Mouse (Mus musculus) kidney, adult 2 months (tissue): ENCODE results near the gene Cd27. TPM values are rescaled to one million over a fixed set of nuclear protein-coding genes. Genes with fewer than 3 reads are reported as not detected.
"Not testable (repeated sequence)": the region's sequence is repeated elsewhere in the genome, so short reads cannot be mapped to it uniquely, and the experiment has no call there.

Source experiments
- DNase-seq: peaks from one replicate; pipeline ENCODE4 v3.0.0; 2021
- H3K27ac ChIP-seq: fragments of 200-500 bp; 2 replicates; pipeline ENCODE4 v1.5.1; 2012; ENCODE audit warnings: low read depth, low read length, control low read depth, inconsistent platforms; ENCODE audit not compliant: insufficient read depth
- H3K27me3 ChIP-seq: fragments of 200-500 bp; replicated peaks from 2 replicates; pipeline ENCODE4 v1.6.1; 2012; ENCODE audit warnings: mild to moderate bottlenecking, moderate library complexity, low read length, inconsistent platforms; ENCODE audit not compliant: control insufficient read depth, insufficient read depth
- H3K36me3 ChIP-seq: fragments of 200-500 bp; 2 replicates; pipeline ENCODE4 v1.6.1; 2012; ENCODE audit warnings: mild to moderate bottlenecking, moderate library complexity, low read length, inconsistent platforms; ENCODE audit not compliant: control insufficient read depth, insufficient read depth
- H3K4me1 ChIP-seq: fragments of 200-500 bp; 2 replicates; pipeline ENCODE4 v1.6.1; 2011; ENCODE audit warnings: low read length; ENCODE audit not compliant: control insufficient read depth, insufficient read depth
- H3K4me3 ChIP-seq: fragments of 200-500 bp; 2 replicates; pipeline ENCODE4 v1.5.1; 2011; ENCODE audit warnings: mild to moderate bottlenecking, low read depth, low read length, control low read depth; ENCODE audit not compliant: insufficient read depth
- CTCF ChIP-seq: fragments of 200-500 bp; conservative IDR thresholded peaks from 2 replicates; pipeline ENCODE4 v1.5.1; 2011; ENCODE audit warnings: low read depth, mild to moderate bottlenecking, control low read depth, low read length, moderate library complexity, mixed read lengths; ENCODE audit not compliant: insufficient read depth, insufficient read length
- POLR2A ChIP-seq: fragments of 200-500 bp; IDR thresholded peaks from one replicate; pipeline ENCODE4 v1.6.1; 2011; ENCODE audit warnings: low read depth, low read length, control low read depth
- WGBS: fragments of 180-500 bp; shearing (Covaris S2); methylation state at CpG from one replicate; pipeline ENCODE4 v1.1.7; 2018; 5-methylcytosine and 5-hydroxymethylcytosine counted together
- polyA plus RNA-seq: library from polyadenylated mRNA; depleted of rRNA; stranded (reverse); fragments of >200 nt; gene quantifications from 2 replicates; pipeline ENCODE4 v1.2.3, GENCODE M21; 2012

The Cd27 gene
- polyA plus RNA-seq, 1 experiment, result 7.0 TPM

DNA sequence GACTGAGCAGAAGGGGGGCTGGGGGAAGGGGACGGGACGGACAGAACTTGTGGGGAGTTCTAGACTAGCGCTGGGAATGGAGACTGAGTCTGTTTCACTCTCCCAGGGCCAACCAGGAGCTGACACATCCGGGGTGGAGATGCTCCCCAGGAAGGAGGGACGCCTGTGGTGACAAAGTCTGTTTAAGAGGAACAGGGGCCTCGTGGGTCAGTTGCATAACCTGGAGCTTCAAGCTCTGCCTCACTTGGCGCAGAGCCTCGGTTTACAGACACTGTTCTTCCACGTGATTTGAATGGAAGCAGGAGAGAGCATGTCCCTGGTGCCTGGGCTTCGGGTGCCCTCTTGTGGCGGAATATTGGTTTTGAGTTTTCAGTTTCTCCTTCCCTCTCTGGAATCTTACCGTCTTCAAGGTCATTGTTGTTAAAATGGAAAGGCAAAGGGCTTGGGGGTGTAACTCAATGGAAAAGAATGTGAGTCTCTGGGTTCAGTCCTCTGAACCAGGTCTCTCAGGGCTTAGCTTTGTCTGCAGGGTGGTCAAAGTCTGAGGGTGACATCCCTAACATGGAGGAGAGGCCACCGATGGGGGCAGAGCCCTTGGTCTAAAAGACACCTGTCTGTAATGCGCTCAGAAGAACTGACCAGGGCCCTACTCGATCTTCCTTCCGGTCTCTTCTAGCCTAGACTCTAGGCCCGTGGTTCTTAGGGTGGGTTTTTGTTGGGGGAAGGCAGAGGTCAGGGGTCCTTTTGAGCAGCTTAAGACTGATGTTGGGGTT is 34.8 kb upstream of the Cd27 start:
- Histone ChIP-seq H3K4me3 (no peak overlapping the region), H3K27ac (peak overlapping the region; percentile 12; the same call in 1 of the 2 replicates), H3K4me1 (peaks cover 3% of the 10 kb centered on the region; the same call in 1 of the 2 replicates), H3K27me3 (no peaks in the 10 kb centered on the region), H3K36me3 (no peaks in the 10 kb centered on the region)
- TF ChIP-seq POLR2A (no peak), CTCF (peak; percentile 96; the same call in 1 of the 2 replicates)
- WGBS, result 9% methylated on average over 17 of the region's 17 CpGs
- DNase-seq, result peak; percentile 98

GRCm38 (mm10) chr6:125268799-125269198 is 32.0 kb upstream of the Cd27 start:
- WGBS, result 44% methylated on average over 6 of the region's 6 CpGs

DNA sequence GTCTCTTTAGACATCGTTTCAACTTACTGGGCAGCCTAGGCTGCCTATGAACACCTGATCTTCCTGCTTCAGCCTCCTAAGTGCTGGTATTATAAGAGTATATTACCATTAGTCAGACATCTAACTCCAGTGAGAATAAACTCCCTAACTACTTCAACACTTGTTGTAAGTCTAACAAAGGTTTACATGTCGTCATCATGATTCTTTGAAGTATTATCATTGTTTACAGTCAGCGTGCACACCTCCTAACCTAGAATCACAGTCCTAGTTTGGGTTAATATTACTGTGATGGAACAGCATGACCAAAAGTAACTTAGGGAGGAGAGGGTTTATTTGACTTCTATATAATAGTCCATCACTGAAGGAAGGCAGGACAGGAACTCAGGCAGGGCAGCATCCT is 30.7 kb upstream of the Cd27 start:
- H3K27ac ChIP-seq, result no peak overlapping the region
- H3K4me1 ChIP-seq, result peaks cover 3% of the 10 kb centered on the region; the same call in 1 of the 2 replicates
- H3K36me3 ChIP-seq, result no peaks in the 10 kb centered on the region
- no peak overlapping the region for H3K4me3 ChIP-seq
- DNase-seq, result no peak
- TF ChIP-seq CTCF (no peak), POLR2A (no peak)
- 79% methylated on average over 3 of the region's 3 CpGs for WGBS
- no peaks in the 10 kb centered on the region for H3K27me3 ChIP-seq

More at GRCm38 (mm10) chr6:125268799-125269198, 32.0 kb upstream of the Cd27 start:
- H3K4me1 ChIP-seq, result peaks cover 3% of the 10 kb centered on the region; the same call in 1 of the 2 replicates
- no peak overlapping the region for H3K27ac ChIP-seq
- no peaks in the 10 kb centered on the region for H3K36me3 ChIP-seq
- TF ChIP-seq CTCF (no peak), POLR2A (no peak)
- H3K27me3 ChIP-seq, result no peaks in the 10 kb centered on the region
- DNase-seq, result peak; percentile 40
- no peak overlapping the region for H3K4me3 ChIP-seq

- H3K27me3 ChIP-seq, H3K4me3 ChIP-seq, H3K36me3 ChIP-seq, DNase-seq, H3K4me1 ChIP-seq, H3K27ac ChIP-seq: not testable (repeated sequence)
- 71% methylated on average over 6 of the region's 6 CpGs for WGBS
These were observed 29.8 kb upstream of the Cd27 start for GRCm38 (mm10) chr6:125266600-125266999.

GRCm38 (mm10) chr6:125266091-125266490 is 29.3 kb upstream of the Cd27 start:
- DNase-seq, result no peak
- H3K4me3 ChIP-seq, result no peak overlapping the region
- H3K4me1 ChIP-seq, result no peaks in the 10 kb centered on the region
- TF ChIP-seq POLR2A (no peak), CTCF (no peak)
- 71% methylated on average over 13 of the region's 13 CpGs for WGBS
- no peaks in the 10 kb centered on the region for H3K27me3 ChIP-seq
- H3K27ac ChIP-seq, result no peak overlapping the region
- H3K36me3 ChIP-seq, result no peaks in the 10 kb centered on the region

- no peak overlapping the region for H3K27ac ChIP-seq
- WGBS, result 56% methylated on average over 10 of the region's 10 CpGs
- no peak for DNase-seq
- no peak overlapping the region for H3K4me3 ChIP-seq
- TF ChIP-seq CTCF (no peak), POLR2A (no peak)
- H3K36me3 ChIP-seq, result no peaks in the 10 kb centered on the region
- no peaks in the 10 kb centered on the region for H3K4me1 ChIP-seq
- H3K27me3 ChIP-seq, result no peaks in the 10 kb centered on the region
These were observed 28.4 kb upstream of the Cd27 start for GRCm38 (mm10) chr6:125265239-125265638.

DNA sequence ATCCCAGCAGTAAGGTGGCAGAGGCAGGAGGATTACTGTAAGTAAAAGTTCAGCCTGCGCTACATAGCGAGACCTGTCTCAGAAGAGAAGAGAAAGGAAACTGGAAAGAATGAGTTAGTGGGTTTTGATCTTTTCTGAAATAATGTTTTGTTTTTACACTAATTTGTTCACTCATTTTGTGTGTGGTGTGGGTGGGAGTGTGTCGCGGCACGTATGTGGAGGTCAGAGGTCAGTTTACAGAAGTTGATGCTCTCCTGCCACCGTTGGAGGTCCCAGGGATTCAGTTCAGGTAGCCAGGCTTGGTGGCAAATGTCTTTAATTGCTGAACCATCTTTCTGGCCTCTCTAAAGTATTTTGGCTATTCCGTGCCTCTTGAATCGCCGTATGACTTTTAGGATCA is 27.4 kb upstream of the Cd27 start:
- no peak overlapping the region for H3K27ac ChIP-seq
- 84% methylated on average over 9 of the region's 9 CpGs for WGBS

More for the DNA sequence above, 27.4 kb upstream of the Cd27 start:
- TF ChIP-seq POLR2A (no peak), CTCF (no peak)
- Histone ChIP-seq H3K4me1 (no peaks in the 10 kb centered on the region), H3K27me3 (no peaks in the 10 kb centered on the region), H3K36me3 (no peaks in the 10 kb centered on the region), H3K4me3 (no peak overlapping the region)
- no peak for DNase-seq
